Mouse (Mus musculus) macrophage (primary cell): Measurements from ENCODE around the gene Sall1. TPM values are rescaled to one million over a fixed set of nuclear protein-coding genes. Genes with fewer than 3 reads are reported as not detected.

ENCODE experiments used
- H3K27ac ChIP-seq: fragments of 350-480 bp; formaldehyde crosslinking; 2 replicates; pipeline ENCODE4 v1.9.0; 2021
- H3K36me3 ChIP-seq: fragments of 350-480 bp; formaldehyde crosslinking; 2 replicates; pipeline ENCODE4 v1.9.0; 2021; ENCODE audit errors: inconsistent target
- H3K4me3 ChIP-seq: fragments of 350-480 bp; formaldehyde crosslinking; 2 replicates; pipeline ENCODE4 v1.9.0; 2021; ENCODE audit errors: inconsistent target
- H3K79me2 ChIP-seq: fragments of 350-480 bp; formaldehyde crosslinking; 2 replicates; pipeline ENCODE4 v1.9.0; 2021; ENCODE audit errors: inconsistent target
- WGBS: methylation state at CpG from one replicate; pipeline ENCODE4 v1.1.7; 2026; ENCODE audit warnings: inconsistent platforms; ENCODE audit not compliant: missing documents; 5-methylcytosine and 5-hydroxymethylcytosine counted together
- polyA plus RNA-seq: library from polyadenylated mRNA; stranded (reverse); fragments of 250-400 nt; gene quantifications from 3 replicates; pipeline ENCODE4 v1.2.4, GENCODE M21; 2018; ENCODE audit warnings: inconsistent platforms
- total RNA-seq, 78 experiments: library from RNA; depleted of rRNA; stranded (reverse); fragments of 250-400 nt; gene quantifications; 1 replicate in 9 of 78; 2 replicates in 24 of 78; 3 replicates in 43 of 78; 4 replicates in 2 of 78; pipeline ENCODE4 v1.2.4; 2018; ENCODE audit warnings: inconsistent platforms in 56 of 78

Sall1 gene
- total RNA-seq (2018; cell fraction: chromatin; rRNA removed) = not detected
- total RNA-seq (2018; cell fraction: cytosol; rRNA removed) = not detected
- not detected for total RNA-seq (2018; cell fraction: nucleus; rRNA removed)
- not detected in 3 replicates for polyA plus RNA-seq

DNA sequence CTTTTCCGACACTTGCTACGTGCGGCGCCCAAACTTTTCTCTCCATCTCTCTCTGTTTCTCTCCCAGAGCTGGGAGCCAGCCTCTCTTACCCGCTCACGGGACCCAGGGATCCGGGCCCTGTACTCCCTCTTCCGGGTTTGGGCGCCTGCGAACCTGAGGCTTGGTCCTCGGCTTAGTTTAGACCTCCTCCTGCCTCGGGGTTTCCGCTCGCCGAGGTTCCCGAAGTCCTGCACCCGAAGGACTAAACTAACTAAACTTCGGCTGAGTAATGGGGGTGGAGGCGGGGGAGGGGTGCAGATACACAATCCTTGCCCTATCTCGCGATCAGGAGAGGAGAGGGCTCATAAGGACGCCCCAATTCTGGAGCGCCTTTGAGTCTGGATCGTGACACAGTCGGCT lies at the start of gene Sall1:
TSS of gene Sall1 (minus strand) at position 223 of the 400 bp plus-strand sequence.
- WGBS = 2% methylated on average over 25 of the region's 25 CpGs
- no peak within 1 kb of the TSS for H3K4me3 ChIP-seq

DNA sequence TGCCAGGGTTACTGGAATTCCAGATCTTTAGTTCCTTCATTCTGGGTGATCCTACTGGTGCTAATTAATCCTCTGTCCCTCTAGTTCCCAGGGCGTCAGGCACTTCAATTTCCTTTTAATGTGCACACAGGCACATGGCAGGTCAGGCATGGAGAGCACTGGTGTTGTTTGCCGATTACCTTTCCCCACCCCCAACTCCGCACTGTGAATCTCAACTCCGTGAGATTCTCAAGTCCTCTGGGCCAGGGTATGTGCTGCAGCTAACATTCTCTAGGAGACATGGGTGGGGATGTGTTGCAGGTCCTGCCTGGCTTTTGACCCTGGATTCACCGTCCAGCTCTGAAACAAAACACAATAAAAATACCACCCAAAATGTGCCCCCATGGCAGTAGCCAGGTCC lies 46.0 kb upstream of the Sall1 start:
- Histone ChIP-seq H3K27ac (no peak overlapping the region), H3K4me3 (no peak overlapping the region), H3K36me3 (no peaks in the 10 kb centered on the region), H3K79me2 (no peaks in the 10 kb centered on the region)
- 59% methylated on average over 5 of the region's 5 CpGs for WGBS

More for the DNA sequence above, at the start of gene Sall1:
- Histone ChIP-seq H3K36me3 (no peaks in the 10 kb centered on the region), H3K79me2 (no peaks in the 10 kb centered on the region), H3K27ac (no peak within 1 kb of the TSS)

DNA sequence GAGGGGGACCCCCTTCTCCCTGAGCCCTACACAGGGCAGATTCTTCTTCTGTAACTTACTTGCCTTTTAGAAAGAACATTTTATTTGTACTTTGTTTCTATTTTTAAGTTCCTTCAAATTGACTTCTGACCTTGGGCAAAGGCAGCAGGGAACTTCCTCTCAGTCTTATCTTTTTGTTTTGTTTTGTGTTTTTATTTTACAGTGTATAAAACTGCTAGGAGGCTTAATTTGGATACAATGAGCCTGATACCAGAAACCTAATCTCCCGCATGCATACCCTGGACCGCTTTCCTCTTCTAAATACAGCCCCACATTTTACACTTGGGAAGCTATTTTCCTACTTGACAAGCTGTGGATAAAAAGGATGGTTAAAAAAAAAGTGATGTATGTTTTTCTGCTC lies 35.2 kb upstream of the Sall1 start:
- H3K79me2 ChIP-seq = no peaks in the 10 kb centered on the region
- H3K4me3 ChIP-seq = no peak overlapping the region
- 69% methylated on average over 2 of the region's 2 CpGs for WGBS
- H3K27ac ChIP-seq = no peak overlapping the region
- no peaks in the 10 kb centered on the region for H3K36me3 ChIP-seq

DNA sequence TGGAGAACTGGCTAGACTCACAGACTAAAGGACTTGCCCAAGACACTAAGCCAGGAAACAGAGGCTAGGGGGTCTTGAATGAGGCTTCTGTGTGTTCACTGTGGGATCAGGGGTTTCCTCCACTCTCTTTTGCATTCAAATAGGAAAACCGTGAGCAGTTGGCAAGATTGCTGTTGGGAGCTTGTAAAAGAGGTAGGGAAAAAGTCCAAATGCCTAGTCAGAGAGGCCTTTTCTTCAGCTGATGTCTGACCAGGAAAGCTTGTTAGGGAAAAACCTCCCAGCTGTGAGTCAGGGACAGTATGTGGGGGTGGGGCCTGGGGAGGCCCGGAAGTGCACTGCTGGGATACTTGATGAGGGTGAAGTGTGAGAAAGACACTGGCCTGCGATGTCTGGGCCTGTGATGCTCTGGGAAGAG lies 29.0 kb upstream of the Sall1 start:
- WGBS = 31% methylated on average over 3 of the region's 3 CpGs
- H3K4me3 ChIP-seq = no peak overlapping the region
- no peak overlapping the region for H3K27ac ChIP-seq

DNA sequence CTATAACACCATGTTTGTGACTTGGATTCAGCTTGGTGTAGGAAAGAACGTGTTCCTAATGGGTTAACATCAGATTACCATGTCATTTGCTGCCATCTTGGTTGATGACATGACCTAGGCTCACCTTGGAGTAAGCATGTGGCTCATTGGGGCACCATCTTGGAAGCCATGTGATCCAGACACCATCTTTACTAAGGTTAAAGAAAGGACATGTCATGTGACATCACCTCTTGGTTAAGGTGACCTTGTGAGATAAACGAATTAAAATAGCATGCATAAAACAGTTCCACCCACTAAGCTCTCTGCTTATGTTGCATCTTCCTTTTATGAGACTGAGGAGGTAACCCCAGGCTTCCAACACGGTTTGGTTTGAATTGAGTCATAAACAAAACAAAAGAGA lies 23.5 kb upstream of the Sall1 start:
- whole genome bisulfite sequencing = 78% methylated on average over 3 of the region's 3 CpGs
- Histone ChIP-seq H3K79me2 (no peaks in the 10 kb centered on the region), H3K36me3 (no peaks in the 10 kb centered on the region), H3K4me3 (no peak overlapping the region), H3K27ac (no peak overlapping the region)

More for the DNA sequence above, 29.0 kb upstream of the Sall1 start:
- Histone ChIP-seq H3K36me3 (no peaks in the 10 kb centered on the region), H3K79me2 (no peaks in the 10 kb centered on the region)

DNA sequence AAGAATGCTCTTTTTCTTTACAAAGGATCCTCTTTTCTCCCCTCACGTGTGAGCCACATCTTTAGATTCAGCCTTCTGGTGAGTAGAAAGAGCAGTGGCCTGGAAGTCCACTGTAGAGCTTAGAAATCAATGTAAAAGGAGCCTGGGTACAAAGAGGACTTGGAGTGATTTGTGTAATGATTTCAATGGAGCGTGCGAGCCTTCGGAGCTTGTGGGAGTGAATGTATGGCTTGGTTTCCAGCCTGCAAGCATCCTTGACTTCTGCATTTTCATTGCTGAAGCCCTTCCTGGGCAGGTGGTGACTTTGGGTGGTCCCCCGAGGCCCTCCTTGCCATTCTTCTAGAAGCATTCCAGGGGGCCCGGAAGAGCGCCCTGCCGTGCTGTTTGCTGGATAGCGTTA lies 20.1 kb upstream of the Sall1 start:
- no peak overlapping the region for H3K4me3 ChIP-seq
- WGBS = 81% methylated on average over 9 of the region's 9 CpGs
- H3K79me2 ChIP-seq = no peaks in the 10 kb centered on the region
- H3K27ac ChIP-seq = no peak overlapping the region
- H3K36me3 ChIP-seq = no peaks in the 10 kb centered on the region

DNA sequence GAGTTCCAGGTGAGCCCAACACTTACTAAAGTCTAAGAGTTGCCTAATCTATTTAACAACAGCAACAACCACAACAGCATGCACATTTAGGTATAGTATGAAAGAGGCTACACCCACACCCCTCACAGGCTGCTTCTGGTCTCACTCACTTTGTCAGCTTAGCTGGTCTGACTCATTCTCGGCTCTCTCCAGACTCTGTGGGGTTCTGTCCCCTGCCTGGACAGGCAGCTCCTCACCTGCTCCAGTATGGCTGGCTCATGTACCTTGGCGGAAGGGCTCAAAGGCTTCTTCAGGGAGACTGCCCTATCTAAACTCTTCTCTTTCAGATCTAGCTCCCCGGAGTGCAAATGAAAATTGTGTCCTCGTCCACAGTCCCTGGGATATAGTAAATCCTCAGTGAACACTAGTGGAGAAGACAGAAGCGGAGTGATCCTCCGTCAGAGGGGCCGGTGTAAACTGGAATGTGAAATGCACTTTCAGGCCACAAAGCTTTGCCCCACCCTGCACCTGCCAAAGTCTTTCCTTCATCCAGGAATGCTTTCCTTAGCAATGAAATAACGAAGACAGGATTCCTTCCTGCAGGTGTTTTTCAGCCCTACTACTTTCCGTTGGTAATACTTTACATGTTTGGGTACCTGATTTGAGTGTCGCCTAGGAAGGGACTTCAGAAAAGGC lies 19.5 kb upstream of the Sall1 start:
- Histone ChIP-seq H3K36me3 (no peaks in the 10 kb centered on the region), H3K79me2 (no peaks in the 10 kb centered on the region), H3K27ac (no peak overlapping the region), H3K4me3 (no peak overlapping the region)
- WGBS = 84% methylated on average over 10 of the region's 10 CpGs

DNA sequence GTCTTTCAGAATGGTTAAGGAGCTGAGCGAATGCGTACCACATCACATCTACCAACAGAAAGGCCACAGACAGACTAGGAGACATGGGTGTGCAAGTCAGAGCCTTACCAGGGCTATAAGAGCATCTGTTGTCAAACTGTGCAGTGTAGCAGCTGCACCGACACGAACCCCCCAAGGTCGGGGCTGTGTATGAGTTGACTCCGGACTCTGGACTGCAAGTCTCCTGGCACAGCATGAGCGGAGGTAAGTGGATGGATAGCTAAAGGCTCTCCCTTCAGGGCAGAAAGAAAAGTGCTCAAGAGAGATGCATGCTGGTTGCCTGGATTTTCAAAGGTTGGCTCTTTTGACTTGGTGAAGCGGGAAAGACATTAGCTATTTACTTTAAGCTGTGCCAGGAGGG lies 16.8 kb upstream of the Sall1 start:
- Histone ChIP-seq H3K36me3 (no peaks in the 10 kb centered on the region), H3K79me2 (no peaks in the 10 kb centered on the region), H3K4me3 (no peak overlapping the region), H3K27ac (no peak overlapping the region)
- 96% methylated on average over 8 of the region's 8 CpGs for WGBS

DNA sequence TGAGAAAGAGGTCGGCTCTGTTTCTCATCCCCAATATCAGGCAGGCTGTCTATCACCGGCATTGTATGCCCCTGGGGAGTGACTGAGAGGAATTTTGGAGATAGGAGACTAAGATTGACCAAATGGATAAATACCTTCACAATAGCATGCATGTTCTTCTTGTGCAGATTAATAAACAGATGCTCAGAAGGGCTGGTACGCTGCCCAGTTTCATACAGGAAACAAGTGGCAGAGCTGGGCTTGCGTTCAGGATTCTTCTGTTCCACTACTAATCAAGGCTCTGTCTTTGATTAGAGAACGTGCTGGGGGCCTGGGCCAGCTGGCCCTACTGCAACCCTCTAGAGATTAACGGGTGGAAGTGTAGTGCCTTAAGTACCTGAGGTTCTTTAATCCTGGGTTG lies 15.5 kb upstream of the Sall1 start:
- H3K27ac ChIP-seq = no peak overlapping the region
- H3K36me3 ChIP-seq = no peaks in the 10 kb centered on the region
- WGBS = 64% methylated on average over 6 of the region's 6 CpGs
- H3K79me2 ChIP-seq = no peaks in the 10 kb centered on the region
- H3K4me3 ChIP-seq = no peak overlapping the region

DNA sequence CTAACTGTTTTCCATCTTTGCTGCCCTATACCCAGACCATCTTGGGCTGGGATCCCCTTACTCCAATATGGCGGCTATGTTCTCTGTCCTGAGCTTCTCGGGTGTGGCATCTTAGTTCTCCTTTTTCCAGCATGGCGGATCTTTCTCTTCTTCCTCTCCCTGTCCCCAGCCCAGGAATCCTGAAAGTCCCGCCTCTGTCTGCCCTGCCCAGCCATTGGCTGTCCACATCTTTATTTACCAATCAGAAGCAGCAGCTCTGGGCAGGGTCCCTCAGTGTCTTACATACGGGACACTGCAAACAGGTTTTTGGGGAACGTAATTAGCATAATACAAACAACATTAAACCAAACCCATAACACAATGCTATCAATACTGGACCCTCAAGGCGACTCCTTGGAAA lies 8.9 kb upstream of the Sall1 start:
- H3K79me2 ChIP-seq = no peaks in the 10 kb centered on the region
- no peak overlapping the region for H3K27ac ChIP-seq
- no peak overlapping the region for H3K4me3 ChIP-seq
- WGBS = 89% methylated on average over 7 of the region's 7 CpGs
- no peaks in the 10 kb centered on the region for H3K36me3 ChIP-seq

DNA sequence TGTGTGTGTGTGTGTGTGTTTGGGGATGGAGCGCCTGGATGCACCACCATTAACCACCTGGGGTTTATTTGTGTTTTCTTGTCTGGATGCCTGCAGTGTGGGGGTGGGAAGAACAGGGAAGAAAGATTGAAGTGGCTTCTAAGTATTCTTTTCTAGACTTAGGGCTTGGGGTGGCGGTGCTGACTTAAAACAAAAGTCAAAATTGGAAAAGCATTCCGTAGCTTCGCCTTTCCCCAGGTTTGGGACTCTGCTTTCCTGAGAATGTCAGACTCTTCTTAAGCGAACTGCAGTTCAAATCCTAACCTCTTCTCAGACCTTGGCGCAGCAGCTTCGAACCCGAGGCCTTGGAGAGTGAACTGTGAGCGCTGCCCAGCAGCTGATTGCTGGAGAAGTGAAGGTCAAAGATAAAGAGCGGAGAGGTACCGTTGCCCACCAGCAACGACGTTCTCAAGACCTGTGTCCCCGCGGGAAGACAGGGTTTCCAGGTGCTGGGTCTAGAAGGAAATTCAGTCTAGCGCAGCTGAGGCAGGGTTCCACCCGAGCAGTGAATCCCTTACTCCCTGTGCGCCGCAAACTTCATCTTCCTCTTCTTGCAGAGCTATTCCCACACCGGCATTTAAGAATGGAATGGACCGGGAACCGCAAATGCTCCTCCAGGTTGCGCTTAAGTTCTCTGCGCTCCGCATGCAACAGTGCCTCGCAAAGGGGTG lies 2.8 kb upstream of the Sall1 start:
- Histone ChIP-seq H3K27ac (no peak overlapping the region), H3K79me2 (no peaks in the 10 kb centered on the region), H3K36me3 (no peaks in the 10 kb centered on the region), H3K4me3 (no peak overlapping the region)
- WGBS = 6% methylated on average over 26 of the region's 26 CpGs

DNA sequence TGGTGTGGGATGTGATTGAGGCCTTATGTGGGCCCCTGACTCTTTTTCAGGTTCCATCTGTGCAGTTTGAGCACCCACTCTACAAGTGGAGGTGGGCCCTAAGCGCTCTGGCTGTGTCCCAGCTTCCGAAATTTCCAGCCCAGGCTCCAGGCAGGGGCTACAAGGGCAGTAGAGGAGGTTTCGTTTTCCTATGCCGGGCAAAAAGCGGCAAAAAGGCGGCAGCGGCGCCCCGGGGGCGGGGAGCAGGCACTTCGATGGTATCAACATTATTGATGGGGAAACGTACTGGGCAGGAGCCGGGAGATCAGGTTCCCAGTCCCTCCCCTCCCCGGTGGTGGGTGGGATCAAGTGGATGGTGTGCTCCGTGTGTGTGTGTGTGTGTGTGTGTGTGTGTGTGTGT lies 2.3 kb upstream of the Sall1 start:
- Histone ChIP-seq H3K4me3 (no peak overlapping the region), H3K27ac (no peak overlapping the region), H3K36me3 (no peaks in the 10 kb centered on the region), H3K79me2 (no peaks in the 10 kb centered on the region)
- 3% methylated on average over 15 of the region's 15 CpGs for WGBS

DNA sequence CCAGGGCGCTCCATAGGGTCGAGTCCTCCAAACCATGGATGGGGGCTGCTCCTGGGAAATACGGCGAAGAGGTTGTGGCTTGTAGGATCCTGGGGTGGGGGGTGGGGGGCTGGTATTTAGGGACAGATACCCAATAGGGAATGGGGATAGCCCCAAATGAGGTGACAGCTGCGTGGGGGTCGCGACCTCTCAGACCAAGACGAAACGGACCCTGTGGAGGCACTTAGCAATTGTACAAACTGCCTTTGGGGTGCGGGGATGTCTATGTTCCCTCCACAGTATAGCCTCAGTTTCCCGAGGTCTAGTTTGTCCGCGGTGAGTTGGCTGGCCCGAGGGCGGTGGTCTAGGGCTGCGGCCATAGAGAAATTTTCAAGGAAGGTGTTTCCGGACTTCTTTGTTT lies 1.8 kb upstream of the Sall1 start:
- Histone ChIP-seq H3K27ac (no peak overlapping the region), H3K4me3 (no peak overlapping the region), H3K79me2 (no peaks in the 10 kb centered on the region), H3K36me3 (no peaks in the 10 kb centered on the region)
- 8% methylated on average over 17 of the region's 17 CpGs for WGBS

DNA sequence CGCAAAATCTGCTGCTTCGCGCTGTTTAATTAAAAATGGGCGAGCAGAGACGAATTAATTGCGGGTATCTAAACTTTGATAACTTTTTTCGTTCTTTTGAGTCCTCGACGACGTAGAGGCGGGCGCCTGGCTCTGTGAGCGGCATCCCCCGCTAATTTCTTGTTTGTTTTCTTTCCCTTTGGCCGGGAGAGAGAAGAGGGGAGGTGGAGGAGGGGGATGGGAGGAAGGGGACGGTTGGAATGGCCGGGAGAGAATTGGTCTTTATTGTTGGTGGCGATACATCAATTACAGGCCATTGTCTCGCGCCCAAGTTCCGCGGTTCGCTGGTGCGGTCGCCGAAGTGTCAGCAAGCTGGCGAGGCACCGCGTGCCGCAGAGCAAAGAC lies 1.2 kb upstream of the Sall1 start:
- no peak overlapping the region for H3K4me3 ChIP-seq
- no peak overlapping the region for H3K27ac ChIP-seq
- no peaks in the 10 kb centered on the region for H3K36me3 ChIP-seq
- H3K79me2 ChIP-seq = no peaks in the 10 kb centered on the region
- 8% methylated on average over 30 of the region's 30 CpGs for WGBS

DNA sequence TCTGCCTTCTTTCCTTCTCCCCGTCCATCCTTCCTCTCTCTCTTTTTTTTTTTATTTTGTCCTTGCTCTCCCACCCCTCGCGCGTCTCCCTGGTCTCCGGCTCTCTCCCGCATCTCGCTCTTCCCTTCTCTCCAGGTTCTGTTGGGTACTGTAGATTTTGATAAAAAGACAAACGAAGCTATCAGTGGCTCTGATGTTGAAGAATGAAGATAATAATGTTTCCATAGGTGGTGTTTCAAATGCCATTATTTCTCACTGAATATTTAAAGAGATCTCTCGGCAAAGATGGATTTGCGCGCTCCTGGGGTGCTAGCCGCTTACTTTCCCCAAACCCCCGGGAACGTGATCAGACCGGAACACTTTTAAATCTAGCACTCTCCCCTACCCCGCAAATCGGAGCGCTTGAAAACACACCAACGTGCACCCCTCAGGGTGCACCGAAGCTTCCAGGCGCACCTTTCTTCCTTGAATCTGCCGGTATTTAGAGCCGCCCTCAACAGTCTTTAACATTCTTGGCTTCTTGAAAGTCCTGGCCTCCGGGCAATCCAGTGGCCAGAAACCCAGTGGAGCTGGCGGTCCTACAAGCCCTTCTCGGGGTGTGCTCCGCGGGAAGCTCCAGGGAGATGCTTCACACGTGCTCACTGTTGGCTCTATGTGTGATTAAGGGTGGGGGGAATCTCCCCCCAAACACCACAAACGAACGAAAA lies 702 bp upstream of the Sall1 start:
- no peak overlapping the region for H3K4me3 ChIP-seq
- no peaks in the 10 kb centered on the region for H3K36me3 ChIP-seq
- WGBS = 5% methylated on average over 31 of the region's 31 CpGs
- H3K79me2 ChIP-seq = no peaks in the 10 kb centered on the region
- no peak overlapping the region for H3K27ac ChIP-seq
